Mouse (Mus musculus): ENCODE measurements around the gene Nucb2. TPM values are rescaled to one million over a fixed set of nuclear protein-coding genes. Genes with fewer than 3 reads are reported as not detected.

The Nucb2 gene
- 13.8 and 15.3 TPM in 2 replicates for polyA plus RNA-seq (2014; fragmentation: Nextera tagmentation; extraction: Ambion mirVana)

- Histone ChIP-seq H3K9me3 (ENCODE audit: control insufficient read depth, low read length) (no peaks in the 10 kb centered on the region), H3K27me3 (ENCODE audit: control insufficient read depth, insufficient read depth, low read length) (no peaks in the 10 kb centered on the region), H3K4me2 (ENCODE audit: low read depth, severe bottlenecking) (peak within 1 kb of the TSS; percentile 83), H3K4me1 (ENCODE audit: control insufficient read depth, insufficient read depth, low read length) (no peaks in the 10 kb centered on the region), H3K36me3 (ENCODE audit: control insufficient read depth, insufficient read depth, low read length) (no peaks in the 10 kb centered on the region), H3K27ac (replicated peaks; ENCODE audit: low read depth, low read length) (no peak within 1 kb of the TSS), H3K4me3 (ENCODE audit: low read depth, low read length) (peak within 1 kb of the TSS; percentile 76), H3K9ac (ENCODE audit: low read length) (peak within 1 kb of the TSS; percentile 74)
- peak; percentile 100 for ATAC-seq (ENCODE audit: insufficient number of reproducible peaks, low FRiP score, low TSS enrichment, low read depth)
- under 1% methylated on average over 51 of the region's 51 CpGs for WGBS
- peak; percentile 99 for DNase-seq (ENCODE audit: low spot score)
Measured at GRCm38 (mm10) chr7:116503879-116504817, at the start of gene Nucb2. Gene Nucb2 (plus strand): TSS chr7:116504369.

GRCm38 (mm10) chr7:116456964-116457363 lies 47.2 kb upstream of the Nucb2 start:
- Histone ChIP-seq H3K4me3 (ENCODE audit: low read depth, low read length) (no peak overlapping the region), H3K4me1 (ENCODE audit: control insufficient read depth, insufficient read depth, low read length) (no peaks in the 10 kb centered on the region), H3K9me3 (ENCODE audit: control insufficient read depth, low read length) (no peaks in the 10 kb centered on the region), H3K4me2 (ENCODE audit: low read depth, severe bottlenecking) (no peak overlapping the region), H3K27ac (replicated peaks; ENCODE audit: low read depth, low read length) (no peak overlapping the region), H3K9ac (ENCODE audit: low read length) (no peak overlapping the region), H3K36me3 (ENCODE audit: control insufficient read depth, insufficient read depth, low read length) (no peaks in the 10 kb centered on the region), H3K27me3 (ENCODE audit: control insufficient read depth, insufficient read depth, low read length) (no peaks in the 10 kb centered on the region)
- ATAC-seq (ENCODE audit: insufficient number of reproducible peaks, low FRiP score, low TSS enrichment, low read depth) = no peak
- 88% methylated on average over 4 of the region's 4 CpGs for WGBS
- DNase-seq (ENCODE audit: low spot score) = no peak

DNA sequence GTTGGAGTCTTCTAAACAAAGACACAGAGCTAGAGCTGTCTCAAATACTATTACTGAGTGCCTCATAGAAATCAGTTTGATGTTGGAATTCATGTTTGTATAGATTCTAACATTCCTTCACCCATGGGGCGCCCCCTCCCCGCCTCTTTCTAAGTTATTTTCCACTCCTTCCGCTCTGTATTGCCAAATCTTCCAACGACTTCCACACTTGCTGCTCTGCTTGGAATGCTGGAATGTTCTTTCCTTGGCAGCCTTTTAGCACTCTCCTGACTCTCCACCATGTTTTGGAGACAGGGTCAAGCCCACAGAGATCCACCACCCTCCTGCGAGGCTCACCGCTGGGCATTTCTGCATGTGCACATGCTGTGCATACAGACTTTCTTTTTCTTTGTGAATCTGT lies 46.8 kb upstream of the Nucb2 start:
- WGBS = 85% methylated on average over 6 of the region's 6 CpGs
- Histone ChIP-seq H3K4me2 (ENCODE audit: low read depth, severe bottlenecking) (no peak overlapping the region), H3K27me3 (ENCODE audit: control insufficient read depth, insufficient read depth, low read length) (no peaks in the 10 kb centered on the region), H3K9ac (ENCODE audit: low read length) (no peak overlapping the region), H3K27ac (replicated peaks; ENCODE audit: low read depth, low read length) (no peak overlapping the region), H3K4me3 (ENCODE audit: low read depth, low read length) (no peak overlapping the region), H3K9me3 (ENCODE audit: control insufficient read depth, low read length) (no peaks in the 10 kb centered on the region), H3K4me1 (ENCODE audit: control insufficient read depth, insufficient read depth, low read length) (no peaks in the 10 kb centered on the region), H3K36me3 (ENCODE audit: control insufficient read depth, insufficient read depth, low read length) (no peaks in the 10 kb centered on the region)
- ATAC-seq (ENCODE audit: insufficient number of reproducible peaks, low FRiP score, low TSS enrichment, low read depth) (no peak), DNase-seq (ENCODE audit: low spot score) (no peak)

GRCm38 (mm10) chr7:116458985-116459441 lies 45.2 kb upstream of the Nucb2 start:
- Histone ChIP-seq H3K4me3 (ENCODE audit: low read depth, low read length) (no peak overlapping the region), H3K4me1 (ENCODE audit: control insufficient read depth, insufficient read depth, low read length) (no peaks in the 10 kb centered on the region), H3K9ac (ENCODE audit: low read length) (no peak overlapping the region), H3K27me3 (ENCODE audit: control insufficient read depth, insufficient read depth, low read length) (no peaks in the 10 kb centered on the region), H3K36me3 (ENCODE audit: control insufficient read depth, insufficient read depth, low read length) (no peaks in the 10 kb centered on the region), H3K4me2 (ENCODE audit: low read depth, severe bottlenecking) (no peak overlapping the region), H3K27ac (replicated peaks; ENCODE audit: low read depth, low read length) (no peak overlapping the region), H3K9me3 (ENCODE audit: control insufficient read depth, low read length) (no peaks in the 10 kb centered on the region)
- ATAC-seq (ENCODE audit: insufficient number of reproducible peaks, low FRiP score, low TSS enrichment, low read depth) (no peak), DNase-seq (ENCODE audit: low spot score) (peak; percentile 30)
- WGBS = 46% methylated on average over 3 of the region's 3 CpGs

- H3K4me2 ChIP-seq (ENCODE audit: low read depth, severe bottlenecking) = no peak overlapping the region
- 58% methylated on average over 8 of the region's 8 CpGs for WGBS
- no peak for DNase-seq (ENCODE audit: low spot score)
- H3K36me3 ChIP-seq (ENCODE audit: control insufficient read depth, insufficient read depth, low read length) = no peaks in the 10 kb centered on the region
- no peaks in the 10 kb centered on the region for H3K4me1 ChIP-seq (ENCODE audit: control insufficient read depth, insufficient read depth, low read length)
- no peak overlapping the region for H3K4me3 ChIP-seq (ENCODE audit: low read depth, low read length)
- H3K9ac ChIP-seq (ENCODE audit: low read length) = no peak overlapping the region
- H3K27me3 ChIP-seq (ENCODE audit: control insufficient read depth, insufficient read depth, low read length) = no peaks in the 10 kb centered on the region
- no peak overlapping the region for H3K27ac ChIP-seq (replicated peaks; ENCODE audit: low read depth, low read length)
- H3K9me3 ChIP-seq (ENCODE audit: control insufficient read depth, low read length) = no peaks in the 10 kb centered on the region
- ATAC-seq (ENCODE audit: insufficient number of reproducible peaks, low FRiP score, low TSS enrichment, low read depth) = no peak
Measured at GRCm38 (mm10) chr7:116462114-116462513, 42.1 kb upstream of the Nucb2 start.

- Histone ChIP-seq H3K9ac (ENCODE audit: low read length) (no peak overlapping the region), H3K4me1 (ENCODE audit: control insufficient read depth, insufficient read depth, low read length) (no peaks in the 10 kb centered on the region), H3K9me3 (ENCODE audit: control insufficient read depth, low read length) (no peaks in the 10 kb centered on the region), H3K4me2 (ENCODE audit: low read depth, severe bottlenecking) (no peak overlapping the region), H3K4me3 (ENCODE audit: low read depth, low read length) (no peak overlapping the region), H3K27ac (replicated peaks; ENCODE audit: low read depth, low read length) (no peak overlapping the region), H3K27me3 (ENCODE audit: control insufficient read depth, insufficient read depth, low read length) (no peaks in the 10 kb centered on the region), H3K36me3 (ENCODE audit: control insufficient read depth, insufficient read depth, low read length) (no peaks in the 10 kb centered on the region)
- DNase-seq (ENCODE audit: low spot score) = no peak
- no peak for ATAC-seq (ENCODE audit: insufficient number of reproducible peaks, low FRiP score, low TSS enrichment, low read depth)
Measured at GRCm38 (mm10) chr7:116475836-116476235, 28.3 kb upstream of the Nucb2 start.

GRCm38 (mm10) chr7:116476264-116476663 lies 27.9 kb upstream of the Nucb2 start:
- H3K9me3 ChIP-seq (ENCODE audit: control insufficient read depth, low read length) = no peaks in the 10 kb centered on the region
- no peaks in the 10 kb centered on the region for H3K4me1 ChIP-seq (ENCODE audit: control insufficient read depth, insufficient read depth, low read length)
- H3K4me2 ChIP-seq (ENCODE audit: low read depth, severe bottlenecking) = no peak overlapping the region
- H3K27me3 ChIP-seq (ENCODE audit: control insufficient read depth, insufficient read depth, low read length) = no peaks in the 10 kb centered on the region
- no peak overlapping the region for H3K4me3 ChIP-seq (ENCODE audit: low read depth, low read length)
- WGBS = 86% methylated on average over 5 of the region's 5 CpGs
- no peak for ATAC-seq (ENCODE audit: insufficient number of reproducible peaks, low FRiP score, low TSS enrichment, low read depth)
- H3K27ac ChIP-seq (replicated peaks; ENCODE audit: low read depth, low read length) = no peak overlapping the region
- H3K9ac ChIP-seq (ENCODE audit: low read length) = no peak overlapping the region
- no peak for DNase-seq (ENCODE audit: low spot score)
- H3K36me3 ChIP-seq (ENCODE audit: control insufficient read depth, insufficient read depth, low read length) = no peaks in the 10 kb centered on the region

DNA sequence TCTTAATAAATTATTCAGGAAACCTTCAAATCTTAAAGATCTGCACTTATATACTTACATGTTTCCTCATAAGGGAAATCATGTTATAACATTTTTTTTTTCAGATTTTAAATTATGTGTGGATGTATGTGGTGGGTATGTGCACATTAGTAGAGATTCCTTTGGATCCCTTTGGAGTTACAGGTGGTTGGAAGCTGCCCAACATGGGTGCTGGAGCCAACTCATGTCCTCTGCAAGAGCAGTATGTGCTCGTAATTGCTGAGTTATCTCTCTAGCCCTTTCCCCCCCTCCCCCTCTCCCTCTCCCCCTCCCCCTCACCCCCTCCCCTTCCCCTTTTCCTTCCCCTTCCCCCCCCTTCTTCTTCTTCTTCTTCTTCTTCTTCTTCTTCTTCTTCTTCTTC lies 21.1 kb upstream of the Nucb2 start:
- Histone ChIP-seq H3K9ac (ENCODE audit: low read length) (no peak overlapping the region), H3K36me3 (ENCODE audit: control insufficient read depth, insufficient read depth, low read length) (no peaks in the 10 kb centered on the region), H3K9me3 (ENCODE audit: control insufficient read depth, low read length) (no peaks in the 10 kb centered on the region), H3K27me3 (ENCODE audit: control insufficient read depth, insufficient read depth, low read length) (no peaks in the 10 kb centered on the region), H3K4me2 (ENCODE audit: low read depth, severe bottlenecking) (no peak overlapping the region), H3K4me3 (ENCODE audit: low read depth, low read length) (no peak overlapping the region), H3K4me1 (ENCODE audit: control insufficient read depth, insufficient read depth, low read length) (no peaks in the 10 kb centered on the region), H3K27ac (replicated peaks; ENCODE audit: low read depth, low read length) (no peak overlapping the region)
- no peak for ATAC-seq (ENCODE audit: insufficient number of reproducible peaks, low FRiP score, low TSS enrichment, low read depth)
- DNase-seq (ENCODE audit: low spot score) = no peak
- WGBS = 45% methylated on average over 1 of the region's 1 CpGs

Data from limb, embryonic 11.5 days (tissue).